Mouse (Mus musculus): ENCODE data around the gene Milr1.

DNA sequence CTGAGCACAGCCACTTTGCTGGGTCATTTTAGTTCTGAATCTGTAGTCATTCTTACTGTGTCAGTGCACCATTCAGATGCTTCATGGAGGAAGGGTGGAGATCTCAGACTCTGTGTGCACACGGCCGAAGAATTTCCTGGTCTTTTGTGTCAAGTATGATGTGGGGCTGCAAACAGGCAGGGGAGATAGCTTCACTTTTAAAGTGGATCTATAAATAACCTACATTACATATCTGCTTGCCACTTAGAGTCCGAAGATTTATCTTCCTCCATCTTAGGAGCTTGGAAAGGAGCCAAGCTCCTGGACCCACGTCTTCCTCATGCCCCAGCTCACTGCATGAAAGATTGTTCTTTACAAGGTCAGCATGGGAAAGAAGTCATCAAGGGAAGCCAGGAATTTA lies 20.3 kb upstream of the Milr1 start:
- TF ChIP-seq CTCF (IDR thresholded peaks at IDR 0.05; ENCODE audit: low read depth) (no peak), EP300 (IDR thresholded peaks at IDR 0.05; ENCODE audit: low read depth) (no peak)
